Mouse (Mus musculus): Measurements from ENCODE around the gene Psd4. TPM values are rescaled to one million over a fixed set of nuclear protein-coding genes. Genes with fewer than 3 reads are reported as not detected.

Gene Psd4
- total and polyA plus RNA-seq, 3 experiments, result 54.8 to 66.8 (median 55.0) TPM

DNA sequence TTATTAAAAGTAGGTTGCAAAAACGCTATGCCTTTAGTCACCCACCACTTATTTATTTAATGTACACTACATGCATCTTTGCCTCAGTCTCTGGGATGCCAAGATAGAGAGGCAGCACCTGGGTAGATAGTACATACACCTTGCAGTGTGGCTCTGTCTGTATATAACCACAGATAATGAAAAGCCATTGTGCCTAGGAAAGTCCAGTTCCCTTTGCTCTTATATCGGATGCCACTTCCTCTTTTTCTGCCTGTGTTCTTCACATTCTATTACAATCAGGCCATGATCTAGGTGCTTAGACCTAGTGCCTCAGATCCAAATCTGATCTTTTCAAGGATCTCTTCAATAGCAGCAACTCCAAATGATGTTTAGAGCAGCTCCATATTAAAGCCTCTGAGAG, 58.2 kb downstream of the Psd4 start:
- TF ChIP-seq CTCF (conservative IDR thresholded peaks at IDR 0.05 in 1 of 2, IDR thresholded peaks at IDR 0.05 in 1 of 2; ENCODE audit: low read depth in 2 of 2, low read length in 2 of 2), result no peak
- no peak for TF ChIP-seq KAT2A (IDR thresholded peaks at IDR 0.05; ENCODE audit: insufficient replicate concordance, low read length)
- no peak for TF ChIP-seq USF2 (conservative IDR thresholded peaks at IDR 0.05; ENCODE audit: low read depth, low read length)
- no peak for TF ChIP-seq TCF12 (IDR thresholded peaks at IDR 0.05; ENCODE audit: low read depth, low read length)
- TF ChIP-seq RAD21 (IDR thresholded peaks at IDR 0.05; ENCODE audit: low read depth, low read length), result no peak
- TF ChIP-seq POLR2A (IDR thresholded peaks at IDR 0.05; ENCODE audit: low read depth, low read length), result no peak
- TF ChIP-seq ZKSCAN1 (IDR thresholded peaks at IDR 0.05; ENCODE audit: borderline replicate concordance, low read depth, low read length), result no peak
- no peak for TF ChIP-seq SIN3A (IDR thresholded peaks at IDR 0.05; ENCODE audit: low read length)
- no peak for TF ChIP-seq MEF2A (IDR thresholded peaks at IDR 0.05; ENCODE audit: borderline replicate concordance, low read depth, low read length)
- TF ChIP-seq MXI1 (IDR thresholded peaks at IDR 0.05; ENCODE audit: low read depth, low read length), result no peak
- TF ChIP-seq EP300 (IDR thresholded peaks at IDR 0.05; ENCODE audit: low read length), result no peak
- no peak for TF ChIP-seq POLR2AphosphoS2 (IDR thresholded peaks at IDR 0.05; ENCODE audit: low read depth, low read length)
- no peak for TF ChIP-seq SMC3 (IDR thresholded peaks at IDR 0.05; ENCODE audit: low read depth, low read length)
- no peak for TF ChIP-seq RCOR1 (conservative IDR thresholded peaks at IDR 0.05; ENCODE audit: low read depth, low read length)
- TF ChIP-seq MAX (IDR thresholded peaks at IDR 0.05; ENCODE audit: low read length), result no peak
- no peak for TF ChIP-seq HCFC1 (IDR thresholded peaks at IDR 0.05; ENCODE audit: low read depth, low read length)
- no peak for TF ChIP-seq ZMIZ1 (IDR thresholded peaks at IDR 0.05; ENCODE audit: low read depth, low read length)
- no peak for TF ChIP-seq JUND (conservative IDR thresholded peaks at IDR 0.05; ENCODE audit: low read depth, low read length)
- TF ChIP-seq MAZ (IDR thresholded peaks at IDR 0.05; ENCODE audit: low read depth, low read length), result no peak
- TF ChIP-seq ZC3H11A (IDR thresholded peaks at IDR 0.05; ENCODE audit: low read depth, low read length), result no peak
- in situ Hi-C loops (cut with MboI; ENCODE audit: low pct_ligation_motif_present, low pct_unique_long_range_greater_than_20kb, low sequenced_read_pairs), result no loop called here
- dilution Hi-C loops (cut with MboI; ENCODE audit: extremely low pct_ligation_motif_present, extremely low pct_unique_long_range_greater_than_20kb, low sequenced_read_pairs), result no loop called here

DNA sequence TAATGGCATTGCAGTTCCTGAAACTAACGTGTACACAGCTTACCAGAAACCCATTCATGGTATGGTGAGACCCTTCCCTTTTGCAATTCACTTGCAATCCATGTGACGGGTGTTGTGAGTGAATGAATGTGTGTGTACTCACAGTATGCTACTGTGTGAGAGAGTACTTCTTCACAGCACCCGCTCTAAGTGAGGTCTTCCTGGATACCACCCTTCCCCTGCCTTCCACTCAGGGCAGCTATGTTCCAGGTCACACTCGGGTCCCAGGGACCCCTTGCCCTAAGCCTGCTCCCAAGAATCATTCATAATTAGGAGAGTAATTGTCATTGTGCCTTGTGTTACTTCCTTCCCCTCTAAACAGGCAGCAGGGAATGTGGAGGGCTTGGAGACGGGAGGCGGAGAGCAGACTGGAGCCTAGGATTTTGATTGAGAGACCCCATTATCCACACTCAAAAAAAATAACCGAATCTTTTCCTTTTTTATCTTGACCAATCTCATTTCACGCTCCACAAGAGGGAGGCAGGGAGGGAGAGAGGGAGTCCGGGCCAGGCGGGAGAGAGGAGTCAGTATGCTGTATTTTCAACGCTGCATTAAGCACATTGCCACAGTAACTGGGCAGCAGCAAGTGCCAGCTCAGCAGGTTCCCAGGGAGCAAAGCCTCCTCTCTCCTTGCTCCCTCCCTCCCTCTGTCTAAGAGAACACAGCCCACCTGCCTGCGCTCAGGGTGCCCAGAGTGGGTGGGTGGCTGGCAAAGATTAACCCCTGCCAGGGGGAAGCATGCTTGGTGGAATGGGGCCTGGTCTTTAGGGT, 60.7 kb downstream of the Psd4 start:
- no peak for TF ChIP-seq NELFE (IDR thresholded peaks at IDR 0.05; ENCODE audit: low read depth, low read length)
- no peak for TF ChIP-seq POLR2A (IDR thresholded peaks at IDR 0.05; ENCODE audit: low read depth, low read length)
- TF ChIP-seq SIN3A (IDR thresholded peaks at IDR 0.05; ENCODE audit: low read length), result no peak
- Histone ChIP-seq H3K4me1 (ENCODE audit: control insufficient read depth in 1 of 2, insufficient read depth in 2 of 2) (no peaks in the 10 kb centered on the region), H3K4me2 (ENCODE audit: insufficient read depth, low read depth, poor library complexity, severe bottlenecking) (no peak overlapping the region), H3K9ac (ENCODE audit: insufficient read depth, low read depth) (no peak overlapping the region), H3K4me3 (replicated peaks in 1 of 3; ENCODE audit: low read depth in 2 of 3, low read length in 2 of 3, poor library complexity in 1 of 3) (no peak overlapping the region), H3K79me2 (replicated peaks; ENCODE audit: control insufficient read depth, extremely low read depth, insufficient read depth, poor library complexity, severe bottlenecking) (no peaks in the 10 kb centered on the region), H3K27me3 (replicated peaks) (no peaks in the 10 kb centered on the region), H3K9me3 (replicated peaks; ENCODE audit: low read length) (no peaks in the 10 kb centered on the region), H3K36me3 (replicated peaks in 1 of 2; ENCODE audit: control insufficient read depth in 1 of 2, insufficient read depth in 1 of 2, low read length in 1 of 2) (no peaks in the 10 kb centered on the region), H3K27ac (ENCODE audit: insufficient read depth, low read depth) (no peak overlapping the region)
- in situ Hi-C loops (cut with MboI; ENCODE audit: low pct_ligation_motif_present, low pct_unique_long_range_greater_than_20kb, low sequenced_read_pairs) (no loop called here), dilution Hi-C loops (cut with MboI; ENCODE audit: extremely low pct_ligation_motif_present, extremely low pct_unique_long_range_greater_than_20kb, low sequenced_read_pairs) (no loop called here)
- DNase-seq (ENCODE audit: extremely low read depth), result no peak

More for the DNA sequence above, 58.2 kb downstream of the Psd4 start:
- H3K9ac ChIP-seq (ENCODE audit: insufficient read depth, low read depth), result no peak overlapping the region
- no peaks in the 10 kb centered on the region for H3K4me1 ChIP-seq (ENCODE audit: control insufficient read depth in 1 of 2, insufficient read depth in 2 of 2)
- H3K9me3 ChIP-seq (replicated peaks; ENCODE audit: low read length), result no peaks in the 10 kb centered on the region
- no peaks in the 10 kb centered on the region for H3K36me3 ChIP-seq (replicated peaks in 1 of 2; ENCODE audit: control insufficient read depth in 1 of 2, insufficient read depth in 1 of 2, low read length in 1 of 2)
- no peak overlapping the region for H3K4me2 ChIP-seq (ENCODE audit: insufficient read depth, low read depth, poor library complexity, severe bottlenecking)
- H3K27me3 ChIP-seq (replicated peaks), result no peaks in the 10 kb centered on the region
- no peak for DNase-seq (ENCODE audit: extremely low read depth)
- no peaks in the 10 kb centered on the region for H3K79me2 ChIP-seq (replicated peaks; ENCODE audit: control insufficient read depth, extremely low read depth, insufficient read depth, poor library complexity, severe bottlenecking)
- H3K4me3 ChIP-seq (replicated peaks in 1 of 3; ENCODE audit: low read depth in 2 of 3, low read length in 2 of 3, poor library complexity in 1 of 3), result no peak overlapping the region
- H3K27ac ChIP-seq (ENCODE audit: insufficient read depth, low read depth), result no peak overlapping the region

Measured in CH12.LX (cell line).